1 mouse cellular context compared by ENCODE assay signal in genomic region chr16:21280200-21280627, GRCm38 (mm10).
TF ChIP-seq lines count a peak whose summit lies in the region.

No protein-coding gene starts in this region.

TF ChIP-seq in CH12.LX, 34 proteins besides CTCF, POLR2A, EP300 and RAD21 (continued from another document):
- peak; percentile 49 for TF ChIP-seq JUN (IDR thresholded peaks at IDR 0.05; ENCODE audit: insufficient read depth, low read depth, low read length)
- TF ChIP-seq SIN3A (IDR thresholded peaks at IDR 0.05; ENCODE audit: low read length) = peak; percentile 47; the same call in 1 of the 2 replicates
- peak; percentile 59; the same call in 1 of the 2 replicates for TF ChIP-seq ELF1 (IDR thresholded peaks at IDR 0.05; ENCODE audit: low read depth, low read length)
